Mouse (Mus musculus) Muller cell, postnatal 12 days (primary cell): Measurements from ENCODE around the gene Fam151b.

Experiments
- DNase-seq: peaks from one replicate; pipeline ENCODE4 v3.0.0-alpha.2; 2015; ENCODE audit errors: inconsistent ontology term

Gene Fam151b

GRCm38 (mm10) chr13:92419630-92420029 is 64.2 kb downstream of the Fam151b start:
- no peak for DNase-seq

- no peak for DNase-seq
These were observed 73.3 kb downstream of the Fam151b start for GRCm38 (mm10) chr13:92410486-92410885.

- no peak for DNase-seq
These were observed 80.3 kb downstream of the Fam151b start for GRCm38 (mm10) chr13:92403496-92403895.

- DNase-seq: no peak
These were observed 81.8 kb downstream of the Fam151b start for GRCm38 (mm10) chr13:92402063-92402462.
